Mouse (Mus musculus) spleen, postnatal 10 days (tissue): ENCODE measurements around the gene Gm32802.
A peak's percentile ranks its signal among the peaks of the same experiment; 100 is the strongest.
"Not testable (repeated sequence)": the region's sequence is repeated elsewhere in the genome, so short reads cannot be mapped to it uniquely, and the experiment has no call there.

Experiments
- DNase-seq, 2 experiments: peaks; one replicate each; pipeline ENCODE4 v3.0.0; 2021 to 2022; ENCODE audit warnings: low spot score in 2 of 2

Gene Gm32802

GRCm38 (mm10) chr10:118258388-118258787 lies at the start of gene Gm32802:
TSS of gene Gm32802 (plus strand) at chr10:118258688.
- DNase-seq, result not testable (repeated sequence)

GRCm38 (mm10) chr10:118215719-118216393 lies 42.6 kb upstream of the Gm32802 start:
- DNase-seq, result not testable (repeated sequence)

GRCm38 (mm10) chr10:118227629-118228028 lies 30.9 kb upstream of the Gm32802 start:
- DNase-seq, result not testable (repeated sequence)

GRCm38 (mm10) chr10:118232607-118233006 lies 25.9 kb upstream of the Gm32802 start:
- DNase-seq, result not testable (repeated sequence)

- DNase-seq, result not testable (repeated sequence)
Observed at GRCm38 (mm10) chr10:118240680-118241079, 17.8 kb upstream of the Gm32802 start, which contains the start of gene Gm32717. TSS of gene Gm32717 (minus strand) at chr10:118240780.

GRCm38 (mm10) chr10:118249006-118249595 lies 9.4 kb upstream of the Gm32802 start:
- DNase-seq, result not testable (repeated sequence)

GRCm38 (mm10) chr10:118250852-118251295 lies 7.6 kb upstream of the Gm32802 start:
- peak in 1 of 2 experiments; percentile 32 for DNase-seq

- DNase-seq, result not testable (repeated sequence)
Observed at GRCm38 (mm10) chr10:118268812-118269211, 10.3 kb downstream of the Gm32802 start.

- DNase-seq, result not testable (repeated sequence)
Observed at GRCm38 (mm10) chr10:118271416-118271815, 12.9 kb downstream of the Gm32802 start.

GRCm38 (mm10) chr10:118278069-118278468 lies 19.6 kb downstream of the Gm32802 start:
- DNase-seq, result not testable (repeated sequence)

- DNase-seq, result not testable (repeated sequence)
Observed at GRCm38 (mm10) chr10:118282565-118282964, 24.1 kb downstream of the Gm32802 start.

- DNase-seq, result not testable (repeated sequence)
Observed at GRCm38 (mm10) chr10:118283016-118283415, 24.5 kb downstream of the Gm32802 start.

GRCm38 (mm10) chr10:118294938-118295337 lies 36.5 kb downstream of the Gm32802 start, which contains the start of gene Iltifb:
TSS of gene Iltifb (minus strand) at chr10:118295038.
- no peak for DNase-seq

GRCm38 (mm10) chr10:118302133-118302532 lies 43.6 kb downstream of the Gm32802 start:
- not testable (repeated sequence) for DNase-seq
